Mouse (Mus musculus) forebrain, embryonic 11.5 days (tissue): ENCODE data around the gene Pard3. TPM values are rescaled to one million over a fixed set of nuclear protein-coding genes. Genes with fewer than 3 reads are reported as not detected.
A peak's percentile ranks its signal among the peaks of the same experiment; 100 is the strongest.
"Not testable (repeated sequence)": the region's sequence is repeated elsewhere in the genome, so short reads cannot be mapped to it uniquely, and the experiment has no call there.

Experiments used
- ATAC-seq: fragments of 200-750 bp; cut with Nextera tagmentation; replicated peaks from 2 replicates; pipeline ENCODE4 v1.8.0; 2017; ENCODE audit warnings: moderate TSS enrichment; ENCODE audit not compliant: low FRiP score
- DNase-seq: peaks from one replicate; pipeline ENCODE4 v3.0.0-alpha.2; 2017; ENCODE audit warnings: low spot score
- H3K27ac ChIP-seq: fragments of 300-500 bp; sonication (generic); 2 replicates; pipeline ENCODE4 v1.5.1; 2014; ENCODE audit warnings: low read depth, low read length
- H3K27me3 ChIP-seq: fragments of 300-500 bp; sonication (generic); 2 replicates; pipeline ENCODE4 v1.6.1; 2014; ENCODE audit warnings: mild to moderate bottlenecking, low read length, mixed read lengths; ENCODE audit not compliant: control insufficient read depth, insufficient read depth
- H3K36me3 ChIP-seq: fragments of 300-500 bp; sonication (generic); 2 replicates; pipeline ENCODE4 v1.6.1; 2014; ENCODE audit warnings: mild to moderate bottlenecking, low read length, moderate library complexity, mixed read lengths; ENCODE audit not compliant: control insufficient read depth, insufficient read depth
- H3K4me1 ChIP-seq: fragments of 300-500 bp; sonication (generic); replicated peaks from 2 replicates; pipeline ENCODE4 v1.6.1; 2014; ENCODE audit warnings: low read length, mixed read lengths; ENCODE audit not compliant: control insufficient read depth, insufficient read depth
- H3K4me2 ChIP-seq: fragments of 300-500 bp; sonication (generic); 2 replicates; pipeline ENCODE4 v1.6.1; 2014; ENCODE audit warnings: low read depth, mild to moderate bottlenecking, low read length, moderate library complexity, mixed read lengths; ENCODE audit not compliant: severe bottlenecking
- H3K4me3 ChIP-seq: fragments of 300-500 bp; sonication (generic); 2 replicates; pipeline ENCODE4 v1.5.1; 2014; ENCODE audit warnings: low read depth, low read length
- H3K9ac ChIP-seq: fragments of 300-500 bp; sonication (generic); 2 replicates; pipeline ENCODE4 v1.6.1; 2014; ENCODE audit warnings: low read length
- H3K9me3 ChIP-seq: fragments of 300-500 bp; sonication (generic); 2 replicates; pipeline ENCODE4 v1.6.1; 2016; ENCODE audit warnings: low read length, mixed read lengths; ENCODE audit not compliant: control insufficient read depth
- WGBS: fragments of 180-500 bp; shearing (Covaris S2); extraction: QIAGEN DNeasy Blood & Tissue Kit; methylation state at CpG from one replicate; pipeline ENCODE4 v1.1.7; 2014; 5-methylcytosine and 5-hydroxymethylcytosine counted together
- polyA plus RNA-seq: library from polyadenylated mRNA; unstranded; fragments of >200 nt; fragmentation: Nextera tagmentation; extraction: Ambion mirVana; gene quantifications from 2 replicates; pipeline ENCODE4 v1.2.1, GENCODE M21; 2014

Gene Pard3
- polyA plus RNA-seq, 1 experiment from 2014 or later, result 39.8 TPM

DNA sequence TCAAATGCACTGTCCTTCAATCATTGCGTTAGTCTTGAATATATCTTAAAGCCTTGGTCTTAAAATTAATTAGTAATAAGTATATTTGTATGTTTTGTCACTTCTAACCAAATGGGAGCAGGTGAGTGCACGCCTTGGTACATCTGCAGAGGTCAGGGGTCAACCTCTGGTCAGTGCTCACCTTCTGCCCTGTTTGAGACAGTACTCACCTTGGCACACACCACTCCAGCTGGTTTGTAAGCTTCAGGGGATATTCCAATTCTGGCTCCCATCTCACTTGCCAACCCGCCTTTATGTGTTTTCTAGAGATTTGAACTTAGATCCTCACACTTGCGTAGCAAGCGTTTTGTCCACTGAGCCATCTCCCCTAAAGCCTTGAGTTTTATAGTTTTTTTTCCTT is 105.7 kb downstream of the Pard3 start:
- no peak overlapping the region for H3K27ac ChIP-seq
- H3K9ac ChIP-seq, result no peak overlapping the region
- no peak overlapping the region for H3K4me3 ChIP-seq
- H3K27me3 ChIP-seq, result no peaks in the 10 kb centered on the region
- no peaks in the 10 kb centered on the region for H3K4me1 ChIP-seq
- no peaks in the 10 kb centered on the region for H3K36me3 ChIP-seq
- no peaks in the 10 kb centered on the region for H3K9me3 ChIP-seq
- H3K4me2 ChIP-seq, result no peak overlapping the region
- no peak for ATAC-seq
- 96% methylated on average over 5 of the region's 5 CpGs for WGBS
- DNase-seq, result no peak

DNA sequence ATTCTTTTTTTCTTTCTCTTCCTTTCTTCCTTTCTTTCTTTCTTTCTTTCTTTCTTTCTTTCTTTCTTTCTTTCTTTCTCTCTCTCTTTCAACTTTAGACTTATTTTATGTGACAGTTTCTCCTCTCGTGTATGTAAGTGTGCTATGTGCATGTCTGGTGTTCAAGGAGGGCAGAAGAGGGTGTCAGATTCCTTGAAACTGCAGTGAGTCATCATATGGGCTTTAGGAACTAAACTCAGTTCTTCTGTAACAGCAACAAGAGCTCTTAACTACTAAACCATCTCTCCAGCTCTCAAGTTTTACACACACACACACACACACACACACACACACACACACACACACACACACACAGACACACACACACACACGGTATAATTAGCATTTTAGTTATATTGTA is 106.7 kb downstream of the Pard3 start:
- H3K4me1 ChIP-seq, H3K27ac ChIP-seq, H3K27me3 ChIP-seq, H3K4me2 ChIP-seq, DNase-seq, ATAC-seq, H3K9me3 ChIP-seq, H3K9ac ChIP-seq, H3K36me3 ChIP-seq, H3K4me3 ChIP-seq: not testable (repeated sequence)
- WGBS, result 87% methylated on average over 2 of the region's 2 CpGs

DNA sequence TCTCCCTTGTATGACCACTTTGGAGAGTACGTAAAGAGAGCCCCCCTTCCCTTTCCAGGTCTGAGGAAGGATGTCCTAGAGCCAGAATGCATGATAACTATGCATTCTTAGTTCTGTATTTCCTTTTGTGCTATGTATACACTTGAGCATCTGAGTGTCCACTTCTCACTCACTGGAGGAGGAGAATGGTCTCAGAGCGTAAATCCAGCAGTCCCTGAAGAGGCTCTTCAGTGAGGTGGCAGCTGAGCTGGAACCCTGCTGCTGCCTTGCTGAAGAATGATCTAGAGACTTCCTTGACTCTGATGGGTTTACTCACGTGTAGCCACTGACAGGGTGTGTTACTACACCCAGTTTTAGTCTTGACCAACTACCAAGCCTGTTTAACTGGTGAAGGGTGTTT is 107.2 kb downstream of the Pard3 start:
- H3K9me3 ChIP-seq, result no peaks in the 10 kb centered on the region
- DNase-seq (no peak), ATAC-seq (no peak)
- WGBS, result 85% methylated on average over 3 of the region's 3 CpGs
- H3K27ac ChIP-seq, result no peak overlapping the region
- H3K4me2 ChIP-seq, result no peak overlapping the region
- no peaks in the 10 kb centered on the region for H3K36me3 ChIP-seq
- no peak overlapping the region for H3K9ac ChIP-seq
- H3K27me3 ChIP-seq, result no peaks in the 10 kb centered on the region
- no peaks in the 10 kb centered on the region for H3K4me1 ChIP-seq
- H3K4me3 ChIP-seq, result no peak overlapping the region

DNA sequence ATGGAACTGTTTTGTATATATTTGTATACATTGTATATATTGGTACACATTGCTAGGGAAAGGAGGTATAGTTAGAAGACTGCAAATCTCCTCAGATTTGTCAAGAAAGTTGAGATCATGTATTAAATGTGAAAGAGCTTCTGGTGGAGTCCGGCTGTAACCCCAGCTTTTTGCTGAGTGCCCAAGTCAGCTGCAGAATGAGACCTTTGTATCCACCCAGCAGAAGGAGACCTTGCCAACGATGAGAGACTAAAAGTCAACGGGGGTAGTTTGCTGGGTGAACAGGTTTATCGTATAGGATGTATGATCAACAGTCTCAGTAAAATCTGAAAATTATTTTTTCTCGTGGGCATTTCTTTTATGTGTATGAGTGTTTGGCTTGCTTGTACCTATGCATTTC is 109.8 kb downstream of the Pard3 start:
- no peaks in the 10 kb centered on the region for H3K4me1 ChIP-seq
- H3K4me2 ChIP-seq, result no peak overlapping the region
- no peak overlapping the region for H3K27ac ChIP-seq
- no peak for ATAC-seq
- H3K9me3 ChIP-seq, result no peaks in the 10 kb centered on the region
- no peaks in the 10 kb centered on the region for H3K27me3 ChIP-seq
- no peak for DNase-seq
- 92% methylated on average over 5 of the region's 5 CpGs for WGBS
- no peak overlapping the region for H3K9ac ChIP-seq
- no peak overlapping the region for H3K4me3 ChIP-seq
- no peaks in the 10 kb centered on the region for H3K36me3 ChIP-seq

DNA sequence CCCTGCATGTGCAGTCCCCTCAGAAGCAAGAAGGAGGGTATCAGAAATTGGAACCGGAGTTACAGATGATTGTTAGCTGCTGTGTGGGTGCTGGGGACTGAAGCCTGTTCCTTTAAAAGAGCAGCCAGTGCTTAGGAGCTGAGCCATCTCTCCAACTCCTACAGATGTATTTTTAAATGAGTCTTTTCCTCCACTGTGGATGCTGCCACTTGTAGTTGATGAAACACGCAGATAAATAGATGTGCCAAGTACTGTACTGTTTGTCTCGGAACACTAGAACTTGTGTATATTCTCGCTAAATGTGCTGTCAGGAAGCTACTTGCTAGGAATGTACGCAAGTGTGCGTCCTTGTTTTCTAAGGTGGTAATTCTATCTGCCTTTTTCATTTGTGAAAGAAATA is 110.7 kb downstream of the Pard3 start:
- H3K4me1 ChIP-seq, result no peaks in the 10 kb centered on the region
- H3K36me3 ChIP-seq, result no peaks in the 10 kb centered on the region
- no peaks in the 10 kb centered on the region for H3K27me3 ChIP-seq
- no peak overlapping the region for H3K9ac ChIP-seq
- DNase-seq, result no peak
- H3K9me3 ChIP-seq, result no peaks in the 10 kb centered on the region
- no peak overlapping the region for H3K4me2 ChIP-seq
- H3K4me3 ChIP-seq, result no peak overlapping the region
- H3K27ac ChIP-seq, result no peak overlapping the region
- no peak for ATAC-seq
- 90% methylated on average over 6 of the region's 6 CpGs for WGBS

DNA sequence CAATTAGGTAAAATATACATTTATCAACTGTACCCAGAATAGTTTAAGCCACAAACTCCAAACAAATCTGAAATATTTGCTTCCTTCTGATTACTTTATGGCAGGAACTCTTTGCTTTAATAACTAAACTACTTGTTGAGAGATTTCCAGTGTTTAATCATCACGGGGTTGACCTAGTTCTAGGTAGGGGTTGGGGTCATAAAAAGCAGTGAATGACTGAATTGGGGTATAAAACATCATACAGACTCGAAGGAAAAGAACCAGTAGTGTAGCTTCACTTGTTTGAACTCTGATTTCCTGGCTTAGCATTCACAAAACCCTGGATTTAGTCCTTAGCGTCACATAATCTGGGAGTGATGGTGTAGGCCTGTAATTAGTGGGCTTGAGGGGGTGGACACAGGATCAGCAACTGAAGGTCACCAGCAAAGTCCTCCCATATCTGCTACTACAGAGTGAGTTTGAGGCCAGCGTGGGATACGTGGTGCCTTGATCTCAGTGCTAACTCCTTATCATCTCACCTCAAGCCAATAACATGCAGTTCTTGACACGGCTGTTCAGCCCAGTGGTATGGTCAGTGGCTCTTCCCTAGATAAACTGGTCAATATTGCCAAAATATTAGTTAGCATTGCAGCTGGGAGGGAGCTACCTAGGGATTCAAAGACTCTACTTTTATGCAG is 111.6 kb downstream of the Pard3 start:
- WGBS, result 87% methylated on average over 6 of the region's 6 CpGs
- Histone ChIP-seq H3K4me2 (no peak overlapping the region), H3K9me3 (no peaks in the 10 kb centered on the region), H3K27me3 (no peaks in the 10 kb centered on the region), H3K27ac (no peak overlapping the region), H3K9ac (no peak overlapping the region), H3K4me1 (no peaks in the 10 kb centered on the region), H3K36me3 (no peaks in the 10 kb centered on the region), H3K4me3 (no peak overlapping the region)
- DNase-seq (no peak), ATAC-seq (no peak)

DNA sequence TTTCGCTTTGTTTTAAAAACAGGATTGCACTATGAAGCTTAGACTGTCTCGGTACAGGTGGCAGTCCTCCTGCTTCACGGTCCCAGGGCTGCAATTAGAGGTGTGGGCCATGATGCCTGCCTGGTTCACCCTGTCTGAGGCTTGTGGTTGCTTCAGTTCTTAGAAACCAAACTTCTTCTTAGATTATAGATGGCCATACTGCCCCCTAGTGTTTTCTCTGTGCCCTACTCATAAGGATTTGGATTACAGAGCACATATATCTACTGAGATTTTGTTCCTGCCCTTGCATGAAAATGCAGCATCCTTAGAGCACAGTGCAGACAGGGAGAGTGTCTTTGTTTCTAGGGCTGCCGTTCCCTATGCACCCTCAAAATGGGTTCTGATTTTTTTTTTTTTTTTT is 114.9 kb downstream of the Pard3 start:
- H3K36me3 ChIP-seq, result no peaks in the 10 kb centered on the region
- no peak for DNase-seq
- 64% methylated on average over 4 of the region's 4 CpGs for WGBS

DNA sequence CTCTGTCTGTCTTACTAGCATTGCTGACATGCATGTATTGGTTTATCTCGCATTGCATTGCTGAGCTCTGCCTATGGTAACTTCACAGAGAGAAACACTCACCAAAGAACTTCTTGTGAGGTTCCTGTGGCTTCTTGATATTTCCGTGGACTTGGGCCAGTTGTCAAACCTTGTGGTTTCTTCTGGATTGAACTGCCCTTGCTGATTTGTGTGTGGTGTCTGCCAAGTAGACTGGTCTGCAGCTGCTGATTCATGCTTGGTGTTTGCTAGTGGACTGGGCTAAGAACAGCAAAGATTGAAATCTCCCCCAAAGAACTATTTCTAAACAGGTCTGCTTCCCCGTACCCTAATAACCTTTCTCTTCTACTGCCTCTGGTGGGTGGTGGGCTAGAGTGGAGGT is 117.6 kb downstream of the Pard3 start:
- Histone ChIP-seq H3K27me3 (no peaks in the 10 kb centered on the region), H3K9ac (no peak overlapping the region), H3K27ac (no peak overlapping the region), H3K4me3 (no peak overlapping the region), H3K4me2 (no peak overlapping the region), H3K4me1 (0 out of 2 replicates have a peak, but pooled peaks cover 6% of the 10 kb centered on the region), H3K36me3 (no peaks in the 10 kb centered on the region), H3K9me3 (no peaks in the 10 kb centered on the region)
- no peak for ATAC-seq
- WGBS, result 93% methylated on average over 3 of the region's 3 CpGs
- no peak for DNase-seq

More for the DNA sequence above, 114.9 kb downstream of the Pard3 start:
- H3K4me2 ChIP-seq, result no peak overlapping the region
- H3K4me3 ChIP-seq, result no peak overlapping the region
- peak; percentile 49; the same call in 1 of the 2 replicates for ATAC-seq
- no peak overlapping the region for H3K9ac ChIP-seq
- H3K27ac ChIP-seq, result no peak overlapping the region
- 0 out of 2 replicates have a peak, but pooled peaks cover 2% of the 10 kb centered on the region for H3K4me1 ChIP-seq
- H3K27me3 ChIP-seq, result no peaks in the 10 kb centered on the region
- H3K9me3 ChIP-seq, result no peaks in the 10 kb centered on the region

DNA sequence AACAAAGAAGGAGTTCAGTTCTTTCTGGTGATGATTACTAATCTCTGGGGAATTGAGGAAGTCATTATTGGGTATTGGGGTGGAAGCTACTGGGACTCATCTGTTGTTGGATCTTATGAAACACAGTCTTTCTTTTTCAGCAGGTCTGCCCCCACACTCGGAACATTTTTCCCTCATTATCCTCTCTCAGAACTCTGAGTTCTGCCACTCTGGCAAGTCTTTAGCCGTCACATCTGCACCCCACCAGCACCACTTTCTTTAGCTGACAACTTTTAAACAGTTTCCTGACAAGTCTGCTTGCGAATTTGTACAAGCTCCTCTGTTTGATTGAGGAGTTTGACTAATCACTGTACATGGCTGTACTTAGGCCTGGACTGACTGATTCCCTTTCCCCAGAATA is 118.4 kb downstream of the Pard3 start:
- 0 out of 2 replicates have a peak, but pooled peaks cover 6% of the 10 kb centered on the region for H3K4me1 ChIP-seq
- WGBS, result 64% methylated on average over 3 of the region's 3 CpGs

More for the DNA sequence above, 118.4 kb downstream of the Pard3 start:
- H3K36me3 ChIP-seq, result no peaks in the 10 kb centered on the region
- no peak overlapping the region for H3K4me2 ChIP-seq
- no peaks in the 10 kb centered on the region for H3K9me3 ChIP-seq
- H3K4me3 ChIP-seq, result no peak overlapping the region
- H3K27me3 ChIP-seq, result no peaks in the 10 kb centered on the region
- ATAC-seq (no peak), DNase-seq (no peak)
- H3K9ac ChIP-seq, result no peak overlapping the region
- no peak overlapping the region for H3K27ac ChIP-seq
